Mouse (Mus musculus) hindbrain, embryonic 14.5 days (tissue): ENCODE measurements around the gene Prickle2. TPM values are rescaled to one million over a fixed set of nuclear protein-coding genes. Genes with fewer than 3 reads are reported as not detected.
A peak's percentile ranks its signal among the peaks of the same experiment; 100 is the strongest.

ENCODE experiments used
- ATAC-seq: fragments of 200-750 bp; cut with Nextera tagmentation; 2 replicates; pipeline ENCODE4 v1.8.0; 2017; ENCODE audit warnings: moderate number of reproducible peaks, mild to moderate bottlenecking, moderate TSS enrichment, moderate library complexity; ENCODE audit not compliant: low FRiP score
- DNase-seq: peaks from one replicate; pipeline ENCODE4 v3.0.0-alpha.2; 2015; ENCODE audit warnings: low spot score
- H3K27ac ChIP-seq: fragments of 300-500 bp; sonication (generic); 2 replicates; pipeline ENCODE4 v1.5.1; 2014; ENCODE audit warnings: mild to moderate bottlenecking, moderate library complexity
- H3K27me3 ChIP-seq: fragments of 300-500 bp; sonication (generic); 2 replicates; pipeline ENCODE4 v1.6.1; 2014; ENCODE audit warnings: mild to moderate bottlenecking, low read length, mixed read lengths; ENCODE audit not compliant: control insufficient read depth, insufficient read depth
- H3K36me3 ChIP-seq: fragments of 300-500 bp; sonication (generic); replicated peaks from 2 replicates; pipeline ENCODE4 v1.6.1; 2014; ENCODE audit not compliant: control insufficient read depth, insufficient read depth
- H3K4me1 ChIP-seq: fragments of 300-500 bp; sonication (generic); replicated peaks from 2 replicates; pipeline ENCODE4 v1.6.1; 2014; ENCODE audit warnings: antibody characterized with exemption, low read length, mixed read lengths; ENCODE audit not compliant: control insufficient read depth, insufficient read depth
- H3K4me2 ChIP-seq: fragments of 300-500 bp; sonication (generic); replicated peaks from 2 replicates; pipeline ENCODE4 v1.6.1; 2014; ENCODE audit warnings: mild to moderate bottlenecking, moderate library complexity
- H3K4me3 ChIP-seq: fragments of 300-500 bp; sonication (generic); replicated peaks from 2 replicates; pipeline ENCODE4 v1.5.1; 2014; ENCODE audit warnings: mild to moderate bottlenecking, low read length
- H3K9ac ChIP-seq: fragments of 300-500 bp; sonication (generic); 2 replicates; pipeline ENCODE4 v1.6.1; 2014
- H3K9me3 ChIP-seq: fragments of 300-500 bp; sonication (generic); 2 replicates; pipeline ENCODE4 v1.6.1; 2016; ENCODE audit warnings: low read length; ENCODE audit not compliant: control insufficient read depth
- WGBS: fragments of 180-500 bp; shearing (Covaris S2); extraction: QIAGEN DNeasy Blood & Tissue Kit; methylation state at CpG from one replicate; pipeline ENCODE4 v1.1.7; 2014; 5-methylcytosine and 5-hydroxymethylcytosine counted together
- polyA plus RNA-seq: library from polyadenylated mRNA; unstranded; fragments of >200 nt; fragmentation: Nextera tagmentation; extraction: Ambion mirVana; gene quantifications from 2 replicates; pipeline ENCODE4 v1.2.1, GENCODE M21; 2014

Prickle2 gene
- polyA plus RNA-seq, 1 experiment from 2014 or later = 18.6 TPM

DNA sequence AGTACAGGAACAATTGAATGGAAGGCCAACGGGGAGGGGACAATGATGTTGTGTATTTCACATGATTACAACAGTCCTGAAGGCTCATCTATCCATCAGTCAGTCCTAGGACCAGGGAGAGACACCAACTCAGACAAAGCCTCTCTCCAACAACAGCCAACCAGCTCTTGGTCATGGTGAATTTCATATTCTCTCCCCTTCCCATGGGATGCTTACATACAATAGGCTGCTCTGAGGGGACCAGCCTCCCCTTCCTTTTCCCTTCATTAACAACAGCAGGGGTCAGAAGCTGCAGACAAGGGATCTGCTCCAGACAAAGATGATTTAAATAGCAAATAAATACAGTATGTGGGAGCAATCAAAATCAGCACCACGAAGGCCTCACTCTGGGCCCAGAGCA lies 57.4 kb downstream of the Prickle2 start:
- Histone ChIP-seq H3K4me3 (no peak overlapping the region), H3K27me3 (no peaks in the 10 kb centered on the region), H3K9ac (no peak overlapping the region), H3K4me2 (no peak overlapping the region), H3K36me3 (no peaks in the 10 kb centered on the region), H3K9me3 (no peaks in the 10 kb centered on the region), H3K4me1 (no peaks in the 10 kb centered on the region), H3K27ac (no peak overlapping the region)
- ATAC-seq (no peak; the same call in 1 of the 2 replicates), DNase-seq (no peak)
- 8% methylated on average over 2 of the region's 2 CpGs for WGBS

- H3K27ac ChIP-seq = no peak overlapping the region
- no peak overlapping the region for H3K4me2 ChIP-seq
- H3K9me3 ChIP-seq = no peaks in the 10 kb centered on the region
- H3K4me1 ChIP-seq = no peaks in the 10 kb centered on the region
- no peaks in the 10 kb centered on the region for H3K36me3 ChIP-seq
- ATAC-seq = no peak
- no peak for DNase-seq
- H3K4me3 ChIP-seq = no peak overlapping the region
- no peaks in the 10 kb centered on the region for H3K27me3 ChIP-seq
- 74% methylated on average over 1 of the region's 1 CpGs for WGBS
- H3K9ac ChIP-seq = no peak overlapping the region
Observed at GRCm38 (mm10) chr6:92642929-92643328, 63.0 kb downstream of the Prickle2 start.

DNA sequence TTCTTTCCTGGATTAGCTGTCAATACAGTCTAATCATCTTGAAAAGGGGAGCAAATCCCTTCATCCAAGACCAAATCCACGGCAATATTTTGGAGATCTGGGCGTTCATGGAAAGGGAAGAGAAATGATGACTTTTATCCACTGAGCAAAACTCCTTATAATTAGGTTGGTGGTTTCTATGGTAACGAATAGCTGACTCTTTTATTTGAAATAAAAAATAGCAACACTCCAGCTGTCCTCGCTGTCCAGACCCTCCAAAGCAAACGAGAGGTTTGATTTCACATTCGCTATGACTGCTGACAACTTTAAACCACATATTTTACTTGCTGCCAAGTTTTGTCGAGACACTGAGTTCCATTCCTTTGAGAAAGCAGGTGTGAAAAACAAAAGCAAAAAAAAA lies 64.0 kb downstream of the Prickle2 start:
- 69% methylated on average over 7 of the region's 7 CpGs for WGBS

GRCm38 (mm10) chr6:92640896-92641295 lies 65.1 kb downstream of the Prickle2 start:
- Histone ChIP-seq H3K27ac (no peak overlapping the region), H3K9ac (no peak overlapping the region), H3K9me3 (no peaks in the 10 kb centered on the region), H3K27me3 (no peaks in the 10 kb centered on the region), H3K36me3 (no peaks in the 10 kb centered on the region), H3K4me1 (no peaks in the 10 kb centered on the region), H3K4me2 (no peak overlapping the region), H3K4me3 (no peak overlapping the region)
- 96% methylated on average over 2 of the region's 2 CpGs for WGBS
- DNase-seq (no peak), ATAC-seq (no peak)

More for the DNA sequence above, 64.0 kb downstream of the Prickle2 start:
- Histone ChIP-seq H3K36me3 (no peaks in the 10 kb centered on the region), H3K9me3 (no peaks in the 10 kb centered on the region), H3K9ac (no peak overlapping the region), H3K27me3 (no peaks in the 10 kb centered on the region), H3K4me1 (no peaks in the 10 kb centered on the region), H3K27ac (no peak overlapping the region), H3K4me2 (no peak overlapping the region), H3K4me3 (no peak overlapping the region)
- DNase-seq (no peak), ATAC-seq (no peak)

GRCm38 (mm10) chr6:92636431-92636830 lies 69.5 kb downstream of the Prickle2 start:
- WGBS = 84% methylated on average over 1 of the region's 1 CpGs
- ATAC-seq (no peak), DNase-seq (no peak)
- Histone ChIP-seq H3K9ac (no peak overlapping the region), H3K27ac (no peak overlapping the region), H3K9me3 (no peaks in the 10 kb centered on the region), H3K4me2 (no peak overlapping the region), H3K36me3 (no peaks in the 10 kb centered on the region), H3K4me3 (no peak overlapping the region), H3K27me3 (no peaks in the 10 kb centered on the region), H3K4me1 (no peaks in the 10 kb centered on the region)

- Histone ChIP-seq H3K4me1 (no peaks in the 10 kb centered on the region), H3K27ac (no peak overlapping the region), H3K4me2 (no peak overlapping the region), H3K4me3 (no peak overlapping the region), H3K9ac (no peak overlapping the region), H3K9me3 (no peaks in the 10 kb centered on the region), H3K27me3 (no peaks in the 10 kb centered on the region), H3K36me3 (no peaks in the 10 kb centered on the region)
- no peak for DNase-seq
- ATAC-seq = no peak
- 83% methylated on average over 6 of the region's 6 CpGs for WGBS
Observed at GRCm38 (mm10) chr6:92634876-92635468, 71.0 kb downstream of the Prickle2 start.

GRCm38 (mm10) chr6:92630991-92631390 lies 75.0 kb downstream of the Prickle2 start:
- no peak for DNase-seq
- 98% methylated on average over 2 of the region's 2 CpGs for WGBS
- no peaks in the 10 kb centered on the region for H3K36me3 ChIP-seq

GRCm38 (mm10) chr6:92627711-92628110 lies 78.2 kb downstream of the Prickle2 start:
- Histone ChIP-seq H3K9me3 (no peaks in the 10 kb centered on the region), H3K27me3 (no peaks in the 10 kb centered on the region), H3K9ac (no peak overlapping the region), H3K36me3 (no peaks in the 10 kb centered on the region), H3K27ac (no peak overlapping the region), H3K4me2 (no peak overlapping the region), H3K4me1 (peaks cover 23% of the 10 kb centered on the region), H3K4me3 (no peak overlapping the region)
- ATAC-seq (no peak), DNase-seq (no peak)
- 79% methylated on average over 3 of the region's 3 CpGs for WGBS

More at GRCm38 (mm10) chr6:92630991-92631390, 75.0 kb downstream of the Prickle2 start:
- no peak for ATAC-seq
- Histone ChIP-seq H3K27me3 (no peaks in the 10 kb centered on the region), H3K9ac (no peak overlapping the region), H3K4me1 (peaks cover 14% of the 10 kb centered on the region), H3K4me3 (no peak overlapping the region), H3K9me3 (no peaks in the 10 kb centered on the region), H3K27ac (no peak overlapping the region), H3K4me2 (no peak overlapping the region)

DNA sequence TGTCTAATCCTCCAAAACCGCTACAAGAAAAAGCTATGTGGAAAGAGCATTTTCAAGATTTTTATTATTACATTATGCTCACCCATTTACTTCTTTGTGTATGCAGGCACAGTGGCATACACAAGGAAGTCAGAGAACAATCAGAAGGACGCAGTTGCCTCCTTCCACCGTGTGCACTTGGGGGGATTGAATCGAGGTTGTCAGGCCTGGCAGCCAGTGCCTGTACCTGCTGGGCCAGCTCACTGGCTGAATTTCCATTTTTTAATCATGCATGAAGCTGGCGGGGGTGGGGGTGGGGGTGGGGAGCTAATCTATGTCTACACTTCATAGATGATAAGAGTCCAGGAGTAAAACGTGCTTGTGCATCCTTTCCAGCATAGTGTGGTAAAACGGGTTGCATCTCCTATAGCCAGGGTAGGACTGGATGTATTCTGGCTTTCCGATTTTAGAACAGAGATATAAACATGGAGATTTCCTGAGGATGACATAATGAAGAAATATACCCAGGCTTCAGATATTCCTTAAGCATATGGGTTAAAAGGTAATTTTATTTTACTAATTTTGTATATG lies 78.8 kb downstream of the Prickle2 start:
- H3K9me3 ChIP-seq = no peaks in the 10 kb centered on the region
- peak overlapping the region; percentile 70 for H3K27ac ChIP-seq
- no peak overlapping the region for H3K9ac ChIP-seq
- WGBS = 47% methylated on average over 8 of the region's 8 CpGs
- no peak overlapping the region for H3K4me2 ChIP-seq
- no peak overlapping the region for H3K4me3 ChIP-seq
- no peak for DNase-seq
- no peaks in the 10 kb centered on the region for H3K36me3 ChIP-seq
- H3K4me1 ChIP-seq = peaks cover 23% of the 10 kb centered on the region
- ATAC-seq = no peak; the same call in 1 of the 2 replicates
- no peaks in the 10 kb centered on the region for H3K27me3 ChIP-seq
